Mouse (Mus musculus) stomach, embryonic 14.5 days (tissue): ENCODE measurements around the gene Scamp2. TPM values are rescaled to one million over a fixed set of nuclear protein-coding genes. Genes with fewer than 3 reads are reported as not detected.

ENCODE experiments used
- ATAC-seq: fragments of 200-750 bp; cut with Nextera tagmentation; 2 replicates; pipeline ENCODE4 v1.8.0; 2017; ENCODE audit warnings: low read depth, moderate TSS enrichment; ENCODE audit not compliant: insufficient number of reproducible peaks, insufficient read depth, low FRiP score
- H3K27ac ChIP-seq: fragments of 300-500 bp; sonication (generic); 2 replicates; pipeline ENCODE4 v1.5.1; 2014; ENCODE audit warnings: mild to moderate bottlenecking, low read length, moderate library complexity, mixed read lengths
- H3K27me3 ChIP-seq: fragments of 300-500 bp; sonication (generic); 2 replicates; pipeline ENCODE4 v1.6.1; 2014; ENCODE audit warnings: low read length, control low read depth, mixed read lengths; ENCODE audit not compliant: control insufficient read depth, insufficient read depth
- H3K36me3 ChIP-seq: fragments of 300-500 bp; sonication (generic); 2 replicates; pipeline ENCODE4 v1.6.1; 2014; ENCODE audit warnings: mild to moderate bottlenecking, control low read depth, low read length, moderate library complexity, mixed read lengths; ENCODE audit not compliant: control insufficient read depth, insufficient read depth
- H3K4me1 ChIP-seq: fragments of 300-500 bp; sonication (generic); 2 replicates; pipeline ENCODE4 v1.6.1; 2014; ENCODE audit warnings: low read length, control low read depth, mixed read lengths; ENCODE audit not compliant: control insufficient read depth, insufficient read depth
- H3K4me2 ChIP-seq: fragments of 300-500 bp; sonication (generic); replicated peaks from 2 replicates; pipeline ENCODE4 v1.6.1; 2014; ENCODE audit warnings: low read depth, low read length, control low read depth
- H3K4me3 ChIP-seq: fragments of 300-500 bp; sonication (generic); 2 replicates; pipeline ENCODE4 v1.5.1; 2014; ENCODE audit warnings: low read depth, low read length, control low read depth
- H3K9ac ChIP-seq: fragments of 300-500 bp; sonication (generic); replicated peaks from 2 replicates; pipeline ENCODE4 v1.6.1; 2014; ENCODE audit warnings: low read depth, mild to moderate bottlenecking, control low read depth, low read length, moderate library complexity, mixed read lengths
- H3K9me3 ChIP-seq: fragments of 300-500 bp; sonication (generic); 2 replicates; pipeline ENCODE4 v1.6.1; 2016; ENCODE audit warnings: low read depth, low read length, control low read depth; ENCODE audit not compliant: control insufficient read depth
- WGBS: fragments of 180-500 bp; shearing (Covaris S2); extraction: QIAGEN DNeasy Blood & Tissue Kit; methylation state at CpG from one replicate; pipeline ENCODE4 v1.1.7; 2014; 5-methylcytosine and 5-hydroxymethylcytosine counted together
- polyA plus RNA-seq: library from polyadenylated mRNA; unstranded; fragments of >200 nt; fragmentation: Nextera tagmentation; extraction: Ambion mirVana; gene quantifications from 2 replicates; pipeline ENCODE4 v1.2.1, GENCODE M21; 2014

Gene Scamp2
- polyA plus RNA-seq, 1 experiment from 2014 or later = 85.2 TPM

DNA sequence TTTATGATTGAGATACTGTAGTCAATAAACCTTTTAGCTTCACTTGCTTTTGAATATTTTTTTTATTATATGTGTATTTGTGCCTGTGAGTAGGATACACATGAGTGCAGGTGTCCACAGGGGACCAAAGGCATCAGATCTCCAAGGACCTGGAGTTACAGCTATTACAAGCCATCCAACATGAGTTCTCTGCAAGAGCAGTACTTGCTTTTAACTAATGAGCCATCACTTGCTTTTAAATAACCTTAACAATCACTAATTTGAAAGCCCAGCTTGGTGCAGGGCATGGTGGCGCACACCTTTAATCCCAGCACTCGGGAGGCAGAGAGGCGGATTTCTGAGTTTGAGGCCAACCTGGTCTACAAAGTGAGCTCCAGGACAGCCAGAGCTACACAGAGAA, 6.0 kb upstream of the Scamp2 start:
- H3K9ac ChIP-seq = no peak overlapping the region
- ATAC-seq = no peak
- no peak overlapping the region for H3K4me3 ChIP-seq
- no peaks in the 10 kb centered on the region for H3K27me3 ChIP-seq
- H3K4me2 ChIP-seq = no peak overlapping the region
- no peak overlapping the region for H3K27ac ChIP-seq
- no peaks in the 10 kb centered on the region; the same call in 1 of the 2 replicates for H3K36me3 ChIP-seq
- no peaks in the 10 kb centered on the region for H3K9me3 ChIP-seq
- WGBS = 47% methylated on average over 3 of the region's 3 CpGs
- peaks cover 6% of the 10 kb centered on the region; the same call in 1 of the 2 replicates for H3K4me1 ChIP-seq

DNA sequence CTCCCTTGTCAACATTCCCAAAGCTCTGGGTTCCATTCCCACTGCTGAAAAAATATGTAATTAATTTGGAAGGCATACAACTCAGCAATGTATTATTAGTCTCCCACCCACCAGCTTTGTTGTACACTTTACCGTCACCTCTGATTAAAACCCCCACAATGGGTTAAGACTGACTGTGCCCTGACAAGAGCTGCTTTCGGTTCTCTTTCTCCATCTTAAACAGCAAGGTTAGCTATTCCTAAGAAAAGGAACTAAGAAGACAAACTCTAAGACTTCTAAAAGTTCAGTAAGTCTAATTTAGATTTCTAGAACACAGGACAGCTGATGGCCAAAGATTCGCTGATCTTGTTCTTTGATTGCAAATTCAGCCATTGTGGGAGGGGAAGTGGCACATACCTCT, 3.5 kb upstream of the Scamp2 start:
- no peak for ATAC-seq
- Histone ChIP-seq H3K9me3 (no peaks in the 10 kb centered on the region), H3K9ac (no peak overlapping the region), H3K4me2 (no peak overlapping the region), H3K4me1 (peaks cover 14% of the 10 kb centered on the region), H3K36me3 (no peaks in the 10 kb centered on the region), H3K4me3 (no peak overlapping the region), H3K27me3 (no peaks in the 10 kb centered on the region), H3K27ac (no peak overlapping the region)
- 80% methylated on average over 3 of the region's 3 CpGs for WGBS

DNA sequence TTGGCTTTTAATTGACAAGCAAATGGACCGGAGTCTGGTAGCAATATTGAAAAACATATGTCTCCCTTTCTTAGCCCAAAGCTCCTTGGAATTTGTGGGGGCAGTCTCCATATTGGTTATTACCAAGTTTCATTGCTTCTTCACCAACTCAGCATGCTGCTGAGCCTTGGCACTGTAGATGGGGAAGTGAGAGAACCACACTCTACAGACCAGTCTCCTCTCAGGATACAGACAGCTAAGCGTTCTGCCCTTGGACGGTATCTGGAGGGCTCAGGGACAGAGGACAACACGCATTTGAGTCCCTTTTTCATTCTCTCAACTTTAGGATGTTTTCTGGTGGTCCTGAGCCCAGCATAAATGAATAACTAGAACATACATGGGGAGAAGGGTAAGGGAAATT, 2.1 kb upstream of the Scamp2 start:
- no peak for ATAC-seq
- Histone ChIP-seq H3K9ac (no peak overlapping the region), H3K4me2 (no peak overlapping the region), H3K4me1 (peaks cover 25% of the 10 kb centered on the region), H3K9me3 (no peaks in the 10 kb centered on the region), H3K27me3 (no peaks in the 10 kb centered on the region), H3K27ac (no peak overlapping the region), H3K36me3 (no peaks in the 10 kb centered on the region), H3K4me3 (no peak overlapping the region)
- WGBS = 85% methylated on average over 4 of the region's 4 CpGs

DNA sequence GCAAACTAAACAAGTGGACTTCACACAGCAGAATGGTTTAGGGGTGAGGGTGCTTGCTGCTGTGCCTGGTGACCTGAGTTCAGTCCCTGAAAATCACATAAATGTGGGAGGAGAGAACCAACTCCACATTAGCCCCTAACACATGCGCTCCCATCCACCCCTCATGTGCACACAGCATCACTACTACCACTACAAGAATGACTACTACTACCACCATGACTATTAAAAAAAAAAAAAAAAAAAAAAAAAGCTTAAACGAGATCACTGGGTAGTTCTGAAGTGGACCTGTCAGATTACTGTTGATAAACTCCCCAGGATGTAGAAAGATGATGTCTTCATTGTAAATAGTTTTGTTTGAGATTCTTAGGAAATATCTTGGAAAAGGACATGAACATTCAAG, 1.2 kb upstream of the Scamp2 start:
- Histone ChIP-seq H3K9me3 (no peaks in the 10 kb centered on the region), H3K4me2 (no peak overlapping the region), H3K27ac (no peak overlapping the region), H3K4me1 (peaks cover 27% of the 10 kb centered on the region), H3K36me3 (no peaks in the 10 kb centered on the region), H3K9ac (no peak overlapping the region), H3K4me3 (no peak overlapping the region), H3K27me3 (no peaks in the 10 kb centered on the region)
- 57% methylated on average over 2 of the region's 2 CpGs for WGBS
- no peak for ATAC-seq

DNA sequence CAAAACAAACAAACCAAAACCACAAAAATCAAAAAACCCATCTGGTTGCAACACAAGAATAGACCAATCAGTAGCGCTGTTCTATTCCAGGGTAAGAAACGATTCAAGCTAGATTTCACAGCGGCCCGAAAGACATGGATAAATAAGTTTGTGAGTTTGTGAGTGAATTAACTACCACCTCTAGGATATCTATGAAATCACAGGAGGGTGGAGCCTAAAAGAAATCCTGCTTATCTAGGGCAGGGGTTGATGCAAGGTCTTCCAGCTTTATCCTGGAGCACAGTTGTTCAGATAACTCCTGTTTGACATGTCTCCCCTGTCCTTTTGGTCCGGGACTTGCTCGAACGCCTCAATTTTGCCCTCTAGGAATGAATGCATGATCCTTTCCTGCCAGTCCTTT, 480 bp upstream of the Scamp2 start:
- no peaks in the 10 kb centered on the region for H3K27me3 ChIP-seq
- H3K9ac ChIP-seq = peak overlapping the region; percentile 15
- ATAC-seq = no peak
- peak overlapping the region; percentile 83 for H3K4me2 ChIP-seq
- 28% methylated on average over 7 of the region's 7 CpGs for WGBS
- no peaks in the 10 kb centered on the region for H3K9me3 ChIP-seq
- peak overlapping the region; percentile 48; the same call in 1 of the 2 replicates for H3K27ac ChIP-seq
- peaks cover 27% of the 10 kb centered on the region for H3K4me1 ChIP-seq
- H3K36me3 ChIP-seq = no peaks in the 10 kb centered on the region
- H3K4me3 ChIP-seq = peak overlapping the region; percentile 50

DNA sequence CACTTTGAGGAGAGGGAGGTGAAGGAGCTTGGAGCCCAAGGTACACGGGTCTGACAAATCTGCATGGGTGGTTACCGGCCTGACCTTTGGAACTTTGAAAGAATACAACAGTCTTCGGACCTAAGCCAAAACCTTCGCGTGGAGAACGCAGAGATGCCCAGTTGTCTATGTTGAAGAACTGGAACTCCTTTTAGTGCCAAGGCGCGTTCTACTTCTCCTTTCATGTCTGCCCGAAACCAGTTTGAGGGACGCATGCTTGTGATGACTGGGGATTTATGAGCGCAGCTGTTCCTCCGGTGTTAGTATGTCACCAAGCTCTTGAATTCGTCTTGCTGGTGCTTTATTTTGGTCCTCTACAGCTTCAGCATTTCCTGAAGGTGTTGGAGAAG, 962 bp downstream of the Scamp2 start:
- Histone ChIP-seq H3K4me3 (peak overlapping the region; percentile 50), H3K4me2 (peak overlapping the region; percentile 83), H3K9me3 (no peaks in the 10 kb centered on the region), H3K9ac (no peak overlapping the region), H3K27ac (peak overlapping the region; percentile 82; the same call in 1 of the 2 replicates), H3K36me3 (no peaks in the 10 kb centered on the region), H3K4me1 (peaks cover 34% of the 10 kb centered on the region), H3K27me3 (no peaks in the 10 kb centered on the region)
- 78% methylated on average over 13 of the region's 13 CpGs for WGBS
- ATAC-seq = no peak

DNA sequence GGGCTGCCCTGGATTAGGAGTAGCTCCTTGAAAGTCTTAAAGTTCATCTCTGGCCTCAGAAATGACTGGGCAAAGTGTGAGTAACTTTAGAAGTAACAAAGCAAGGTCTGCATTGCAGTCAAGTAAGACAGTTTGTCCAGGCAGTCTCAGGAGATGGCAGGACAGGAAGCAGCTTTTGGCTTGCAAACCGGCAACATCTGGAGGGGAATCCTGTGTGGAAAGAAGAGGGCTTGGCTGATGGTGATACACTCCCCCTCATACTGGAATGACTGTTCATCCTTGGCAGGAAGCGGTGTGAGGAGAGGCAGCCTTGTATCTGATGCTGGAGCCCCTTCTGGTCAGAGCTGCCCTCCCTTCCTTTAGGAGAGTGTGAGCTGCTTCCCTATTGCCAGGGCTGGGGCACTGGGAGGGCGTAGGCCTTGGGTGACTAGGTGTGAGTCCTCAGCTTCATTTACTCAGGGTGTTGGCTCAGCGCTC, 2.2 kb downstream of the Scamp2 start:
- H3K4me1 ChIP-seq = peaks cover 40% of the 10 kb centered on the region
- 50% methylated on average over 4 of the region's 4 CpGs for WGBS
- H3K9ac ChIP-seq = no peak overlapping the region
- no peaks in the 10 kb centered on the region for H3K27me3 ChIP-seq
- H3K4me3 ChIP-seq = peak overlapping the region; percentile 4; the same call in 1 of the 2 replicates
- ATAC-seq = peak; percentile 70; the same call in 1 of the 2 replicates
- H3K27ac ChIP-seq = peak overlapping the region; percentile 82
- peak overlapping the region; percentile 83 for H3K4me2 ChIP-seq
- H3K36me3 ChIP-seq = no peaks in the 10 kb centered on the region; the same call in 1 of the 2 replicates
- H3K9me3 ChIP-seq = no peaks in the 10 kb centered on the region

DNA sequence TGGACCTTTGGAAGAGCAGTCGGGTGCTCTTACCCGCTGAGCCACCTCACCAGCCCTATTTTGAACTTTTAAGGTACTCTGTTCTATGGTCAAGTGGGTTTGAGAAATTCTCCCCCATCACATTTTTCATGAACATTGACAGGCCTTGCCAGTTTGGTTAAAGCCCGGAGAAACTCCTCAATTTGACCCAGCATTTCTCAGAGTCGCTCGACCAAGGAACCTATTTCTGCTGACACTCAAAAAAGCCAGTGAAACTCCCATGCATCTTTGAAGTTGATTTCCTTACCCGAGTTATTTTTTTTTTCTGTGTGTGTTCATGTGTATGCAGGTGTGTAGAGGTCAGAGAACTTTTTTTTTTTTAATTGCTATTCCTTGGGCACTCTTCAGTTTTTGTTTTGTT, 3.9 kb downstream of the Scamp2 start:
- peaks cover 11% of the 10 kb centered on the region; the same call in 1 of the 2 replicates for H3K36me3 ChIP-seq
- no peak for ATAC-seq
- H3K27ac ChIP-seq = no peak overlapping the region
- H3K9me3 ChIP-seq = no peaks in the 10 kb centered on the region
- H3K27me3 ChIP-seq = no peaks in the 10 kb centered on the region
- H3K4me3 ChIP-seq = no peak overlapping the region
- H3K4me1 ChIP-seq = peaks cover 40% of the 10 kb centered on the region
- WGBS = 84% methylated on average over 6 of the region's 6 CpGs
- H3K9ac ChIP-seq = no peak overlapping the region
- H3K4me2 ChIP-seq = no peak overlapping the region

DNA sequence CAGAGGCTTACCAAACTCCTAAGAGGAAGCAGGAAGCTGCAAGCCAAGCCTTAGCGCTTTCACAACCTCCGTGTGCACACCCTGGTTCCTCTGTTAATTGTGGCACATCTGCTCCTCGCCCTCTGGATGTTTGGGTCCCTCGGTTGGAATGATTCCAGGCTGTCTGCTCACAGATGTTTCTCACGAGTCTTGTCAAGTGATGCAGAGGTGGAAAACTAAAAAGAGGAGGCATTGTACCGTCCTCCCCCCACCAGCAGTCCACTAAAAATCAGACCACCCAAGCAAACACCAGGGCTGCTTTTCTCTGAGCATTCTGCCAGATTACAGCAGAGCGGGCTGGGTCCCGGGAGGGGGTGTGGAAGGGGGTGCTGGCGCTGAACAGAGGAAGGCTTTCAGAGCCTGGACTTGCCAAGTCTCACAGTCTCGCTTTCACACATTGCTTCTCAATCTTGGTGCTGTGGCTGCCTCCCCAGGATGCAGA, 5.0 kb downstream of the Scamp2 start:
- H3K27ac ChIP-seq = peak overlapping the region; percentile 46; the same call in 1 of the 2 replicates
- H3K9me3 ChIP-seq = no peaks in the 10 kb centered on the region
- peaks cover 12% of the 10 kb centered on the region; the same call in 1 of the 2 replicates for H3K36me3 ChIP-seq
- H3K27me3 ChIP-seq = no peaks in the 10 kb centered on the region
- no peak for ATAC-seq
- H3K4me3 ChIP-seq = no peak overlapping the region
- peaks cover 35% of the 10 kb centered on the region for H3K4me1 ChIP-seq
- no peak overlapping the region for H3K4me2 ChIP-seq
- 37% methylated on average over 10 of the region's 10 CpGs for WGBS
- no peak overlapping the region for H3K9ac ChIP-seq
